In the genomic region with DNA sequence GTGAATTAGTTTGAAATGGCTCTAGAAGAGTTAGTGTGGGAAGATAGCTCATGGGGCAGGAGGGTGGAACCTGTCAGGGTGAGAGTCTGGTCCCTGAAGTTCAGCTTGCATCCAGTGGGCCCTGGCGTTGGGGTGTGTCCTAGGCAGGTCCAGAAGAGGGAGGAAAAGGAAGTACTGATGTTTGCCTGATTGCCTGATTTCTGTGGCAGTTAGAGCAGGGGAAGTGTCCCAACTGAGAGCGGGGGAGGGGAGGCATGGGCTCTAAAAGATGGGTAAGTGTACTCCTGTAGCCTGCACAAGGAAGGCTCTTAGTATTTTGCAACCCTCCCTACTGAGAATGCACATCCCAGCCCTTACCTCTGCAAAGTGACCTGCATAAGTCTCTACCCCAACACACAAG, we compare ENCODE assay signal across 8 mouse cellular contexts. TPM values are rescaled to one million over a fixed set of nuclear protein-coding genes. Genes with fewer than 3 reads are reported as not detected.
A peak's percentile ranks its signal among the peaks of the same experiment; 100 is the strongest.
DNase-seq lines count a peak whose midpoint lies in the region; ATAC-seq lines count a peak whose summit lies in the region.

No protein-coding gene starts in this region.

- peaks cover 31% of the 10 kb centered on the region for H3K36me3 ChIP-seq in heart, embryonic 12.5 days
- H3K36me3 ChIP-seq in neural tube, embryonic 15.5 days: peaks cover 17% of the 10 kb centered on the region

- no peak for ATAC-seq in heart, embryonic 12.5 days (ENCODE audit: insufficient number of reproducible peaks, low FRiP score)
- no peak for ATAC-seq in neural tube, embryonic 15.5 days (ENCODE audit: low FRiP score)

- no peaks in the 10 kb centered on the region for H3K9me3 ChIP-seq in heart, embryonic 12.5 days (replicated peaks)
- no peaks in the 10 kb centered on the region for H3K9me3 ChIP-seq in neural tube, embryonic 15.5 days (replicated peaks)

- H3K27ac ChIP-seq in heart, embryonic 12.5 days (ENCODE audit: poor library complexity, severe bottlenecking): no peak overlapping the region
- no peak overlapping the region for H3K27ac ChIP-seq in neural tube, embryonic 15.5 days (replicated peaks)

- no peak overlapping the region for H3K4me2 ChIP-seq in heart, embryonic 12.5 days
- H3K4me2 ChIP-seq in neural tube, embryonic 15.5 days: no peak overlapping the region

- DNase-seq in heart, adult 8-10 months (ENCODE audit: low spot score): peak; percentile 58
- peak; percentile 34 for DNase-seq in ZHBTc4 (ENCODE audit: low read depth, low spot score)
- peak; percentile 36 to 40 for DNase-seq in kidney, postnatal 4 days
- peak; percentile 36 to 40 for DNase-seq in monocyte, adult 2 months (ENCODE audit: low read depth in 1 of 2, low spot score in 2 of 2)
- DNase-seq in ovary, postnatal 10 days (ENCODE audit: low spot score): no peak
- no peak for DNase-seq in embryo, embryonic 10 days (ENCODE audit: low spot score)

- H3K27me3 ChIP-seq in heart, embryonic 12.5 days (replicated peaks): no peaks in the 10 kb centered on the region
- no peaks in the 10 kb centered on the region for H3K27me3 ChIP-seq in neural tube, embryonic 15.5 days (replicated peaks)

- peaks cover 71% of the 10 kb centered on the region for H3K4me1 ChIP-seq in heart, embryonic 12.5 days (replicated peaks)
- peaks cover 30% of the 10 kb centered on the region for H3K4me1 ChIP-seq in neural tube, embryonic 15.5 days

- 61% methylated on average over 2 of the region's 2 CpGs for WGBS in heart, embryonic 12.5 days
- 82% methylated on average over 2 of the region's 2 CpGs for WGBS in neural tube, embryonic 15.5 days

- H3K9ac ChIP-seq in heart, embryonic 12.5 days: no peak overlapping the region
- no peak overlapping the region for H3K9ac ChIP-seq in neural tube, embryonic 15.5 days (replicated peaks)

- H3K4me3 ChIP-seq in heart, embryonic 12.5 days: no peak overlapping the region
- H3K4me3 ChIP-seq in neural tube, embryonic 15.5 days (replicated peaks): no peak overlapping the region

RNA-seq across cellular contexts. Expression of a gene that starts 12.0 kb away (rescaled TPM):
- 10 to 100 TPM; 17.5 to 20.1 (median 19.2) TPM for total RNA-seq in heart, adult 8-10 months (2022)
- 41.9 and 42.7 TPM in 2 replicates for polyA plus RNA-seq in heart, embryonic 12.5 days (2016; fragmentation: Nextera tagmentation; extraction: Ambion mirVana)
- 18.4 and 37.9 TPM in 2 replicates for polyA plus RNA-seq in neural tube, embryonic 15.5 days (2015; fragmentation: Nextera tagmentation; extraction: Ambion mirVana)

RNA-seq across cellular contexts. Expression of a gene that starts 23.7 kb away (rescaled TPM):
- total RNA-seq in heart, adult 8-10 months (2022): 10 to 100 TPM; 21.9 to 25.1 (median 24.0) TPM
- 16.8 and 19.1 TPM in 2 replicates for polyA plus RNA-seq in heart, embryonic 12.5 days (2016; fragmentation: Nextera tagmentation; extraction: Ambion mirVana)
- 13.2 and 17.0 TPM in 2 replicates for polyA plus RNA-seq in neural tube, embryonic 15.5 days (2015; fragmentation: Nextera tagmentation; extraction: Ambion mirVana)

RNA-seq across cellular contexts. Expression of a gene that starts 33.9 kb away (rescaled TPM):
- total RNA-seq in heart, adult 8-10 months (2022): 10 to 100 TPM; 62.6 to 83.1 (median 73.8) TPM
- polyA plus RNA-seq in heart, embryonic 12.5 days (2016; fragmentation: Nextera tagmentation; extraction: Ambion mirVana): 50.7 and 55.6 TPM in 2 replicates
- 57.0 and 62.9 TPM in 2 replicates for polyA plus RNA-seq in neural tube, embryonic 15.5 days (2015; fragmentation: Nextera tagmentation; extraction: Ambion mirVana)

RNA-seq across cellular contexts. Expression of a gene that starts 33.9 kb away (rescaled TPM):
- 10 to 100 TPM; 31.6 to 34.8 (median 32.8) TPM for total RNA-seq in heart, adult 8-10 months (2022)
- 35.8 and 38.1 TPM in 2 replicates for polyA plus RNA-seq in heart, embryonic 12.5 days (2016; fragmentation: Nextera tagmentation; extraction: Ambion mirVana)
- 18.1 and 21.2 TPM in 2 replicates for polyA plus RNA-seq in neural tube, embryonic 15.5 days (2015; fragmentation: Nextera tagmentation; extraction: Ambion mirVana)

Comparison
In these comparisons a context has a peak if more than half of its experiments do, and no peak if none do; other contexts are left out.
1. DNase-seq: peak in heart, adult 8-10 months (single experiment), ZHBTc4 (single experiment), kidney, postnatal 4 days (2 of 2) and monocyte, adult 2 months (2 of 2); none in ovary, postnatal 10 days (single experiment) and embryo, embryonic 10 days (single experiment).